Mouse (Mus musculus) midbrain, embryonic 14.5 days (tissue): ENCODE measurements around the gene Catsper1. TPM values are rescaled to one million over a fixed set of nuclear protein-coding genes. Genes with fewer than 3 reads are reported as not detected.

Experiments used
- ATAC-seq: fragments of 200-750 bp; cut with Nextera tagmentation; 2 replicates; pipeline ENCODE4 v1.8.0; 2017; ENCODE audit warnings: moderate number of reproducible peaks, moderate library complexity; ENCODE audit not compliant: low FRiP score, low TSS enrichment
- DNase-seq: peaks from one replicate; pipeline ENCODE4 v3.0.0-alpha.2; 2015
- H3K27ac ChIP-seq: fragments of 300-500 bp; sonication (generic); replicated peaks from 2 replicates; pipeline ENCODE4 v1.5.1; 2014; ENCODE audit warnings: mild to moderate bottlenecking, low read depth, low read length, moderate library complexity
- H3K27me3 ChIP-seq: fragments of 300-500 bp; sonication (generic); 2 replicates; pipeline ENCODE4 v1.6.1; 2014; ENCODE audit warnings: low read length, control low read depth, mixed read lengths; ENCODE audit not compliant: control insufficient read depth, insufficient read depth
- H3K36me3 ChIP-seq: fragments of 300-500 bp; sonication (generic); 2 replicates; pipeline ENCODE4 v1.6.1; 2014; ENCODE audit warnings: low read length, control low read depth; ENCODE audit not compliant: control insufficient read depth, insufficient read depth
- H3K4me1 ChIP-seq: fragments of 300-500 bp; sonication (generic); 2 replicates; pipeline ENCODE4 v1.6.1; 2014; ENCODE audit warnings: mild to moderate bottlenecking, antibody characterized with exemption, low read length, control low read depth; ENCODE audit not compliant: control insufficient read depth, insufficient read depth
- H3K4me2 ChIP-seq: fragments of 300-500 bp; sonication (generic); 2 replicates; pipeline ENCODE4 v1.6.1; 2014; ENCODE audit warnings: mild to moderate bottlenecking, low read length, moderate library complexity
- H3K4me3 ChIP-seq: fragments of 300-500 bp; sonication (generic); replicated peaks from 2 replicates; pipeline ENCODE4 v1.5.1; 2014; ENCODE audit warnings: low read depth, low read length
- H3K9ac ChIP-seq: fragments of 300-500 bp; sonication (generic); replicated peaks from 2 replicates; pipeline ENCODE4 v1.6.1; 2014; ENCODE audit warnings: mild to moderate bottlenecking, low read length, moderate library complexity
- H3K9me3 ChIP-seq: fragments of 300-500 bp; sonication (generic); 2 replicates; pipeline ENCODE4 v1.6.1; 2016; ENCODE audit warnings: low read length, control low read depth, mixed read lengths; ENCODE audit not compliant: control insufficient read depth
- WGBS: fragments of 180-500 bp; shearing (Covaris S2); extraction: QIAGEN DNeasy Blood & Tissue Kit; methylation state at CpG from one replicate; pipeline ENCODE4 v1.1.7; 2014; 5-methylcytosine and 5-hydroxymethylcytosine counted together
- polyA plus RNA-seq: library from polyadenylated mRNA; unstranded; fragments of >200 nt; fragmentation: Nextera tagmentation; extraction: Ambion mirVana; gene quantifications from 2 replicates; pipeline ENCODE4 v1.2.1, GENCODE M21; 2014

Gene Catsper1
- not detected in 2 replicates for polyA plus RNA-seq

DNA sequence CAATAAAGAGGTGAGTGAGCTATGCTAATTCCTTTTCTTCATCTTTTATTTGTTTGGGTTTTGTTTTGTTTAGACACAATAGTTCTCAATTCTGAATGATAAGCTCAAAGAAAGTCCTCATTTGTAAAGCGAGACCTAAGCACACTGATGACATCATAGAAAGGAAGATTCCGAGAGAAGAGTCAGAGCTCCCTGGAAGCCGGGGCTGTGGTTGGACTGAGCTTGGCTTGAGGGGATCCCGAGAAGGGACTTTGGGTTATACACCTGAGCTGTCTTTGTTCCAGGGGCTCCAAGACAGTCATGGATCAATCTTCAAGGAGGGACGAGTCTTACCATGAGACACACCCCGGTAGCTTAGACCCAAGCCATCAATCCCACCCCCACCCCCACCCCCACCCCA, at the start of gene Catsper1:
Gene Catsper1, plus strand, starts transcription at position 301 of the 400 bp plus-strand sequence.
- Histone ChIP-seq H3K27ac (no peak within 1 kb of the TSS), H3K4me2 (no peak within 1 kb of the TSS), H3K27me3 (no peaks in the 10 kb centered on the region), H3K36me3 (no peaks in the 10 kb centered on the region), H3K9ac (no peak within 1 kb of the TSS), H3K4me1 (no peaks in the 10 kb centered on the region), H3K9me3 (no peaks in the 10 kb centered on the region), H3K4me3 (no peak within 1 kb of the TSS)
- no peak for DNase-seq
- WGBS, result 89% methylated on average over 6 of the region's 6 CpGs
- no peak for ATAC-seq

DNA sequence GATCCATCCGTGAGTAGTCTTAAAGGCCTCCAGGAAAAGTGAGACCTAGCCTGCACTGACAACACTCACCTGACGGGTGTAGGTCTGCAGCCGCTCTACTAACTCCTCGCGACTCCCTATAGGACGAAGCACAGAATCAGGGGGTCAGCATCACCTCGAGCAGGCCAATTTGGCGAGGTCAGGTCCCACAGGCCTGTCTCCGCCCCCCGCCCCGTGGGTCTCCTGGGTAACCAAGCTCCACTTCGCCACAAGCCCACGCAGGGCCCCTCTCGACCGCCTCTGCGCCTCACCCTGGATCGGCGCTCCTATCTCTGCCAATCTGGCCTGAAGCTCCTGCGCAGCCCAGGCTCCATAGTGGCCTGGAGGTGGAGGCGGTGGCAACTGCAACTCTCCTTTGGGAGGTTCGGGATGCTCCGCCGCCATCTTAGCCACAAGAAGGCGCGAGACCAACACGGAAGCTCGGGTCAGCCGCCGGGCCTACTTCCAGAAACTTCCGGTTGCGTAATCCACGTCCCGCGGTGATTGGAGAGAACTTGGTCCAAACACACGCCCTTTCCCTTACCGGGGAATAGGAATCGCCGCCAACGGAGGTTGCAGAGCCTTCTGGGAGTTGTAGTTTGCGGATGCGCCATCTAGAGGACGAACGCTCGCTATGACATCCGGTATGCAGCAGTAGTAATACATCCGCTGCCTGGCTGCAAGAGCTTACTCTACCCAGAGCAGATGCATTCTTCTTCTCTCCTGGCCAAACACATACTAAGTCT, 40.4 kb upstream of the Catsper1 start, which contains the start of gene Sf3b2:
Gene Sf3b2, minus strand, starts transcription at position 484 of the 764 bp plus-strand sequence.
- H3K27me3 ChIP-seq, result no peaks in the 10 kb centered on the region
- peaks cover 30% of the 10 kb centered on the region for H3K4me1 ChIP-seq
- under 1% methylated on average over 46 of the region's 46 CpGs for WGBS
- peak; percentile 100 for DNase-seq
- ATAC-seq, result peak; percentile 93
- H3K27ac ChIP-seq, result peak within 1 kb of the TSS; percentile 88
- H3K4me3 ChIP-seq, result peak within 1 kb of the TSS; percentile 93
- H3K9me3 ChIP-seq, result no peaks in the 10 kb centered on the region
- peak within 1 kb of the TSS; percentile 78 for H3K4me2 ChIP-seq
- peaks cover 31% of the 10 kb centered on the region for H3K36me3 ChIP-seq
- H3K9ac ChIP-seq, result peak within 1 kb of the TSS; percentile 84

DNA sequence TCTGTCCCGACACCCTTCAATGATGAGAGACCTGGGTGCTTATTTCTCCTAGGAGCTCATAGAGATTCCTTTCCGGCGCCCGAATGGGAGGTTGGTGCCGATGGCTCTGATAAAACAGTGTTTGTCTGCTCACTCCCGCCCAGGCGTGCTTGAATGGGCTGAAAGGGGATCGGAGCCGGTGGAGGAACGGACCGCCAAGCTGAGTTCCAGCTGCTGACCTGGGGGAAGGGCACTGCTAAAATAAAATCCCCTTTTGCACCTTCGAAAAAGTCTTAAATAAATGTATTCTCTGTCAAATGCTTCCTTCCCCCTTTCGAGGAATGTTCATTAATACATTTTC, 39.8 kb upstream of the Catsper1 start:
- peaks cover 30% of the 10 kb centered on the region for H3K4me1 ChIP-seq
- ATAC-seq, result peak; percentile 7; the same call in 1 of the 2 replicates
- peaks cover 25% of the 10 kb centered on the region for H3K36me3 ChIP-seq
- H3K9me3 ChIP-seq, result no peaks in the 10 kb centered on the region
- H3K27ac ChIP-seq, result peak overlapping the region; percentile 88
- H3K4me2 ChIP-seq, result peak overlapping the region; percentile 75
- 8% methylated on average over 13 of the region's 13 CpGs for WGBS
- H3K27me3 ChIP-seq, result no peaks in the 10 kb centered on the region
- H3K9ac ChIP-seq, result peak overlapping the region; percentile 84
- no peak for DNase-seq
- H3K4me3 ChIP-seq, result peak overlapping the region; percentile 93

DNA sequence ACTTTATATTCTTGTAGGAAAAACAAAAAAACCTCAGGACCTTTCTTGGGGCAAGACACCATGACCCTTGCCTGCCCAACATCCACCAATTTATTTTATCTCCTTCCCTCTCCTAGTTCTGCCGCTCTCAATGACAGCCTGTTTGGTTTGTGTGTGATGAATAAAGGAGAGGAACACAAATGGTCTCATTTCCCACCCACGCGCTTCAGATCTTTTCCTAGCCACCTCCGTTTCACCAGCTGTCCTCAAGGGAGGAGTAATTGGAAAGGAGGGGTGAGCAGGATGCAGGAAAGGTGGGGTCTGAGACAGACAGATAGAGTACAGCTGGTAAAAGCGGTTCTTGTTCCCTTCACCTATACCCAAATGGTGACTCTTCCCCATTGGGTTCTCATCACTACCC, 38.9 kb upstream of the Catsper1 start:
- Histone ChIP-seq H3K4me3 (no peak overlapping the region), H3K4me1 (peaks cover 30% of the 10 kb centered on the region), H3K27ac (no peak overlapping the region), H3K36me3 (peaks cover 17% of the 10 kb centered on the region), H3K4me2 (no peak overlapping the region), H3K27me3 (no peaks in the 10 kb centered on the region), H3K9me3 (no peaks in the 10 kb centered on the region), H3K9ac (no peak overlapping the region)
- WGBS, result 86% methylated on average over 5 of the region's 5 CpGs
- DNase-seq (no peak), ATAC-seq (no peak)

DNA sequence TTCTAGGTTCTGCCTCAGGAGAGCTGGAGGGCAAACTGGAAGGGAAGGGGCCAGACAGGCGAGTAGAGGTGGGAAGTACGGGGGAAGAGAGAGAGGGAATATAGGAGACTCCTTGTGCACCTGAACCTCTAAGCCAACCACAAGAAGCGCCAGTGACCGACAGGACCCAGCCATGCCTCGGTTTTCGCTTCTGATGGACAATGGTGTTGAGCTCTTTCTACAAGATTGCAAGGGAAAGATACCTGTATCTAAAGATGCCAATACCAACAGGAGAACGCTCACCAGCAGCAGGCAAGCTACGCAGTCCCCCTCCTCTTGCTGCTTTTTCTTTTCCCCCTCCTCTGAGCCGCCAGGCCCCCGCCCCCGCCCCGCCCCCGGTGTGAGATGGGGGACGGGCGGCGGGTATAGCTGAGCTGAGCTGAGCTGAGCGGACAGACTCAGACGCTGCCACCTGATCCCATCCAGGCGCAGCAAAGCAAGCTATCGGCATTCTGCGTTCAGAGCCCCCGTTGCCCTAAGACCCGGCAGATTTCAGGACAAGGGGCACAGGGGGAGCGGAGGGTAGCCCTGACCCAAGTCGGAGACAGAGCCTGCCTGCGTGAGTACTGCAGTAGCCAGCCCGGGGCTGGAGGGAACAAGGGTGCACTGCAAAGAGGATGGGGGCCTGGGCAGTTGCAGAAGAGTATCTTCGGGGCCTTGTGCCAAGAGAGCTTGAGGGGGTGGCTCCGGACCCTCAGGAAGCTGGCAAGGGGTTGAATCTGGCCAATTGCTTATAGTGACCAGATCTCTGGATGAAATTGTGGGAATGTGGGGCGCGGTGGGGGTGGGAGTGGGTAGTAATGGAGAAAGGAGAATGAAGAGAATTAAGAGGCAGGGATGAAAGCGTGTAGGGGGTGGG, 37.4 kb upstream of the Catsper1 start, which contains the start of gene Gal3st3:
Gene Gal3st3, plus strand, starts transcription at position 429 of the 898 bp plus-strand sequence.
- Histone ChIP-seq H3K27me3 (no peaks in the 10 kb centered on the region), H3K9ac (peak within 1 kb of the TSS; percentile 82), H3K4me1 (peaks cover 30% of the 10 kb centered on the region), H3K9me3 (no peaks in the 10 kb centered on the region), H3K27ac (peak within 1 kb of the TSS; percentile 86), H3K4me3 (peak within 1 kb of the TSS; percentile 63), H3K4me2 (peak within 1 kb of the TSS; percentile 76), H3K36me3 (peaks cover 13% of the 10 kb centered on the region)
- peak; percentile 82 for DNase-seq
- ATAC-seq, result peak; percentile 73
- WGBS, result 2% methylated on average over 32 of the region's 32 CpGs

DNA sequence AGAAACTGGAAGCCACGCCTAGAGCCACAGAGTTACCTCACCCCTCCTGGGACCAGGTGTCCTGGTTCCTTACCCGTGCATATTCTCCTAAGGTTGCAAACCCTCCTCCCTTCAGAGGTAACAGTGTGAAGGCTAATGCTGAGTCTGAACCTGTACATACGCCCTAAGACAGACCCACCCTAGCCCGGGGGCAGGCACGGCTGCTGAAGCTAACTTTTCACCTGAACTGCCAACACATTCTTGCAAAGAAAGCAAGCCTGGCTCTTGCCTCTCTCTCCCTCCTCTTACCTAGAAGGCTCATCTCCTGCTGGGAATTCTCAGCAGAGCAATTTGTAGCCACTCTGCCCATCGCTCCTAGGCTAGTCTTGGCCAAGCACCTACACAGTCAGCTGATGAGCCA, 35.0 kb upstream of the Catsper1 start:
- H3K36me3 ChIP-seq, result peaks cover 32% of the 10 kb centered on the region
- 86% methylated on average over 6 of the region's 6 CpGs for WGBS
- H3K4me2 ChIP-seq, result no peak overlapping the region
- no peak overlapping the region for H3K4me3 ChIP-seq
- H3K9me3 ChIP-seq, result no peaks in the 10 kb centered on the region
- no peak overlapping the region for H3K27ac ChIP-seq
- H3K4me1 ChIP-seq, result peaks cover 20% of the 10 kb centered on the region
- no peak overlapping the region for H3K9ac ChIP-seq
- no peaks in the 10 kb centered on the region for H3K27me3 ChIP-seq
- no peak for ATAC-seq
- DNase-seq, result no peak

DNA sequence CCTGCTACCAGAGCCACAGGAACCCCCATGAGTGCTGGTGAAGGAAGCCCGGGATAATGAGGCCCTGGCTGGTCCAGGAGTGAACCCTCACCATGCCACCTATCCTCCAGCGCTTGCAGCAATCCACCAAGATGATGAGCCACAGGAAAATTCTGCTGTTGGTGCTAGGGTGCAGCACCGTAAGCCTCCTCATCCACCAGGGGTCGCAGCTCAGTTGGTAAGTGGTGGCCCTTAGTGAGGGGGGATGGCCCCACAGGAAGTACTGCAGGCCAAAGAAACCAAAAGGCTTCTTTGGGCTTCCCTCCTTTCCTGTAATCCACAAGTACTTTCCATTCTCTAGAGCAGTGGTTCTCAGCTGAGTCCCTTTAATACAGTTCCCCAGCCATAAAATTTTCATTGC, 33.1 kb upstream of the Catsper1 start:
- Histone ChIP-seq H3K9ac (no peak overlapping the region), H3K27me3 (no peaks in the 10 kb centered on the region), H3K4me3 (no peak overlapping the region), H3K27ac (no peak overlapping the region), H3K4me2 (no peak overlapping the region), H3K4me1 (peaks cover 13% of the 10 kb centered on the region), H3K9me3 (no peaks in the 10 kb centered on the region), H3K36me3 (peaks cover 50% of the 10 kb centered on the region)
- DNase-seq (peak; percentile 68), ATAC-seq (no peak)
- 29% methylated on average over 4 of the region's 4 CpGs for WGBS

DNA sequence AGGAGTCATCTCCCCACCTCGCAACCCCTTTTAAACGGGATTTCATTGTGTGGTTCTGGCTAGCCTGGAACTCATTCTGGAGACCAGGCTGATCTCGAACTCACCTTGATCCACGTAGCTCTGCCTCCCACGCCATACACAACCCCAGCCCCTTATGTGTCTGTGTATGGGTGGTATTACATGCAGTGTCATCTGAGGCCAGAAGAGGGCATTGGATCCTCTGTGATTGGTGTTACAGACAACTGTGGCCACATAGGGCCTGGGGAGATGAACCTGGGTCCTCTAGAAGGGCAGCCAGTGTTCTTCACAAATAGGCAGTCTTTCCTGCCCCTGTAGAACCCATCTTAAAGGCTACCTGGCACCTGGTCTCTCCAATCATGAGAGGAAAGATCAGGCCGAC, 29.3 kb upstream of the Catsper1 start:
- peaks cover 57% of the 10 kb centered on the region for H3K36me3 ChIP-seq

More for the DNA sequence above, 29.3 kb upstream of the Catsper1 start:
- H3K27me3 ChIP-seq, result no peaks in the 10 kb centered on the region
- 81% methylated on average over 6 of the region's 6 CpGs for WGBS
- no peaks in the 10 kb centered on the region for H3K9me3 ChIP-seq
- no peak overlapping the region for H3K4me2 ChIP-seq
- DNase-seq (peak; percentile 12), ATAC-seq (no peak)
- H3K4me3 ChIP-seq, result no peak overlapping the region
- no peak overlapping the region for H3K27ac ChIP-seq
- no peaks in the 10 kb centered on the region for H3K4me1 ChIP-seq
- no peak overlapping the region for H3K9ac ChIP-seq
